Mouse (Mus musculus) embryo, embryonic 10.5 days (tissue): Measurements from ENCODE around the gene Scgb2b27.
"Not testable (repeated sequence)": the region's sequence is repeated elsewhere in the genome, so short reads cannot be mapped to it uniquely, and the experiment has no call there.

ENCODE experiments used
- DNase-seq: peaks from one replicate; pipeline ENCODE4 v3.0.0-alpha.2; 2015; ENCODE audit warnings: low spot score

Scgb2b27 gene

GRCm38 (mm10) chr7:34013842-34014241 is at the start of gene Scgb2b27:
Gene Scgb2b27 (minus strand): TSS chr7:34013942.
- no peak for DNase-seq

- not testable (repeated sequence) for DNase-seq
Observed at GRCm38 (mm10) chr7:34036076-34036815, 22.5 kb upstream of the Scgb2b27 start.

GRCm38 (mm10) chr7:34034579-34034978 is 20.8 kb upstream of the Scgb2b27 start:
- not testable (repeated sequence) for DNase-seq

- no peak for DNase-seq
Observed at GRCm38 (mm10) chr7:34030026-34030425, 16.3 kb upstream of the Scgb2b27 start.

- not testable (repeated sequence) for DNase-seq
Observed at GRCm38 (mm10) chr7:34027202-34027601, 13.5 kb upstream of the Scgb2b27 start.

- no peak for DNase-seq
Observed at GRCm38 (mm10) chr7:34025641-34026040, 11.9 kb upstream of the Scgb2b27 start.

GRCm38 (mm10) chr7:34021183-34021582 is 7.4 kb upstream of the Scgb2b27 start, which contains the start of gene Scgb1b27:
Gene Scgb1b27 (plus strand): TSS chr7:34021483.
- DNase-seq = not testable (repeated sequence)

GRCm38 (mm10) chr7:33982281-33982680 is 31.5 kb downstream of the Scgb2b27 start:
- DNase-seq = peak; percentile 18
